Mouse (Mus musculus): ENCODE measurements at regions not wholly inside any gene's neighbourhood (a gene's known extent, or its start where the extent isn't known, plus 50 kb on each side); places are given as distances from the start of the nearest gene placed in this dataset.

- TF ChIP-seq CTCF (IDR thresholded peaks at IDR 0.05; ENCODE audit: low read depth, low read length), result no peak
- no peak for TF ChIP-seq POLR2AphosphoS5 (IDR thresholded peaks at IDR 0.05; ENCODE audit: insufficient replicate concordance, low read depth, low read length)
- TF ChIP-seq TAL1 (conservative IDR thresholded peaks at IDR 0.05; ENCODE audit: low read depth, low read length), result peak; percentile 42; the same call in 1 of the 2 replicates
- no peak for TF ChIP-seq GATA1 (IDR thresholded peaks at IDR 0.05; ENCODE audit: borderline replicate concordance, low read length)
- TF ChIP-seq GATA2 (IDR thresholded peaks at IDR 0.05; ENCODE audit: borderline replicate concordance, low read depth, low read length), result peak; percentile 62; the same call in 1 of the 2 replicates
Observed at GRCm38 (mm10) chr12:86594647-86595046, 83.9 kb upstream of the Vash1 start.

Measured in G1E (cell line).